Mouse (Mus musculus) MEL (cell line): ENCODE measurements at regions not wholly inside any gene's neighbourhood (a gene's known extent, or its start where the extent isn't known, plus 50 kb on each side); places are given as distances from the start of the nearest gene placed in this dataset.

Experiments used
- CTCF ChIP-seq, 3 experiments: IDR thresholded peaks in 2 of 3; conservative IDR thresholded peaks in 1 of 3; 2 replicates each; pipeline ENCODE4 v1.5.1; 2011 to 2012; ENCODE audit warnings: low read length in 3 of 3, low read depth in 2 of 3, mild to moderate bottlenecking in 2 of 3, improper control_type of control experiment in 1 of 3, inconsistent platforms in 1 of 3, mixed read lengths in 1 of 3, moderate library complexity in 1 of 3; ENCODE audit not compliant: control insufficient read depth in 1 of 3, insufficient read depth in 1 of 3, poor library complexity in 1 of 3, severe bottlenecking in 1 of 3
- KAT2A ChIP-seq: conservative IDR thresholded peaks from 2 replicates; pipeline ENCODE4 v1.6.1; 2012; ENCODE audit warnings: low read depth, low read length, improper control_type of control experiment, inconsistent platforms
- NRF1 ChIP-seq: IDR thresholded peaks from 2 replicates; pipeline ENCODE4 v1.6.1; 2014; ENCODE audit warnings: low read depth, mild to moderate bottlenecking, inconsistent platforms, low read length, improper control_type of control experiment, moderate library complexity; ENCODE audit not compliant: poor library complexity, insufficient read depth, severe bottlenecking
- POLR2A ChIP-seq, 2 experiments: IDR thresholded peaks; 2 replicates each; pipeline ENCODE4 v1.6.1; 2011 to 2012; ENCODE audit warnings: low read length in 2 of 2, mild to moderate bottlenecking in 2 of 2, control low read depth in 1 of 2, improper control_type of control experiment in 1 of 2, low read depth in 1 of 2, moderate library complexity in 1 of 2; ENCODE audit not compliant: control insufficient read depth in 1 of 2, insufficient read depth in 1 of 2, poor library complexity in 1 of 2

DNA sequence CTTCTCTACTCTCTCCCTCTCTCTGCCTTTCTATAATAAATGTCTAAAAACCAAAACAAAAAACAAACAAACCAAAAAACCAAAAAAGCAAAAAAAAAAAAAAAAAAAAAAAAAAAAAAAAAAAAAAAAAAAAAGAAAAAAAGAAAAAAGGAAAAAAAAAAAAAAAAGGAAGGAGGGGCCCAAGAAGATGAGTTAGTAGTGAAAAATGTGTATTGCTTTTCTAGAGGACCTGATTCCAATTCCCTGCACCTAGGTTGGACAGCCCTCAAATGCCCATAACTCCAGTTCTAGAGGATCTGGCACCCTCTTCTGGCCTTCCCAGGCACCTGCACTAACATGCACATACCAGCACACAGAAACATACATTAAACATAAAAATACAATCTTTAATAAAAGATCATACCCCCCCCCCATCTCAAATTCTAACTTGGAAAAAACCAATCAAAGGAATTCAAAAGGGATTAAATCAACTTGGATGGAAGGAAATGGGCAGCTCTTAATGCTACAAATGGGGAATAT is 70.9 kb upstream of the Cntnap4 start:
- no peak for TF ChIP-seq NRF1
- TF ChIP-seq CTCF (IDR thresholded peaks at IDR 0.05 in 2 of 3, conservative IDR thresholded peaks at IDR 0.05 in 1 of 3; ENCODE audit: control insufficient read depth in 1 of 3, insufficient read depth in 1 of 3, low read depth in 2 of 3, low read length in 3 of 3, poor library complexity in 1 of 3, severe bottlenecking in 1 of 3), result peak in 1 of 3 experiments; percentile 4; a peak in 1 of 6 replicates
- no peak for TF ChIP-seq POLR2A (IDR thresholded peaks at IDR 0.05; ENCODE audit: control insufficient read depth in 1 of 2, insufficient read depth in 1 of 2, low read depth in 1 of 2, low read length in 2 of 2, poor library complexity in 1 of 2)
- TF ChIP-seq KAT2A, result no peak
